Mouse (Mus musculus): ENCODE results near the gene Zkscan14. TPM values are rescaled to one million over a fixed set of nuclear protein-coding genes. Genes with fewer than 3 reads are reported as not detected.
"Not testable (repeated sequence)": the region's sequence is repeated elsewhere in the genome, so short reads cannot be mapped to it uniquely, and the experiment has no call there.

Zkscan14 gene
- polyA plus RNA-seq, 1 experiment from 2014 or later = 10.1 TPM

- H3K27me3 ChIP-seq (ENCODE audit: insufficient read depth, low read length) = no peaks in the 10 kb centered on the region
- no peak overlapping the region for H3K4me2 ChIP-seq (ENCODE audit: low read length)
- DNase-seq (ENCODE audit: low spot score) (no peak), ATAC-seq (replicated peaks; ENCODE audit: low FRiP score, low read depth) (no peak)
- WGBS = 68% methylated on average over 4 of the region's 4 CpGs
- TF ChIP-seq CTCF (IDR thresholded peaks at IDR 0.05; ENCODE audit: low read depth) = peak; percentile 49
- peaks cover 28% of the 10 kb centered on the region for H3K36me3 ChIP-seq (ENCODE audit: insufficient read depth, low read length)
- H3K27ac ChIP-seq = no peak overlapping the region
- no peak overlapping the region for H3K4me3 ChIP-seq (replicated peaks; ENCODE audit: low read depth, low read length)
- H3K4me1 ChIP-seq (replicated peaks; ENCODE audit: insufficient read depth, low read length) = no peaks in the 10 kb centered on the region
- no peaks in the 10 kb centered on the region for H3K9me3 ChIP-seq (replicated peaks; ENCODE audit: low read length)
- H3K9ac ChIP-seq (ENCODE audit: low read depth, low read length) = no peak overlapping the region
Observed at GRCm38 (mm10) chr5:145214679-145215078, 13.0 kb upstream of the Zkscan14 start.

- Histone ChIP-seq H3K4me2 (ENCODE audit: low read length) (no peak overlapping the region), H3K27ac (no peak overlapping the region), H3K36me3 (ENCODE audit: insufficient read depth, low read length) (peaks cover 24% of the 10 kb centered on the region), H3K4me3 (replicated peaks; ENCODE audit: low read depth, low read length) (no peak overlapping the region), H3K4me1 (replicated peaks; ENCODE audit: insufficient read depth, low read length) (no peaks in the 10 kb centered on the region), H3K9me3 (replicated peaks; ENCODE audit: low read length) (no peaks in the 10 kb centered on the region), H3K9ac (ENCODE audit: low read depth, low read length) (no peak overlapping the region), H3K27me3 (ENCODE audit: insufficient read depth, low read length) (no peaks in the 10 kb centered on the region)
- DNase-seq (ENCODE audit: low spot score) (no peak), ATAC-seq (replicated peaks; ENCODE audit: low FRiP score, low read depth) (no peak)
- 94% methylated on average over 3 of the region's 3 CpGs for WGBS
- no peak for TF ChIP-seq CTCF (IDR thresholded peaks at IDR 0.05; ENCODE audit: low read depth)
Observed at GRCm38 (mm10) chr5:145213505-145213904, 11.8 kb upstream of the Zkscan14 start.

- Histone ChIP-seq H3K27ac (no peak overlapping the region), H3K4me2 (ENCODE audit: low read length) (no peak overlapping the region), H3K9ac (ENCODE audit: low read depth, low read length) (no peak overlapping the region), H3K9me3 (replicated peaks; ENCODE audit: low read length) (no peaks in the 10 kb centered on the region), H3K36me3 (ENCODE audit: insufficient read depth, low read length) (peaks cover 20% of the 10 kb centered on the region), H3K27me3 (ENCODE audit: insufficient read depth, low read length) (no peaks in the 10 kb centered on the region), H3K4me3 (replicated peaks; ENCODE audit: low read depth, low read length) (no peak overlapping the region), H3K4me1 (replicated peaks; ENCODE audit: insufficient read depth, low read length) (no peaks in the 10 kb centered on the region)
- no peak for TF ChIP-seq CTCF (IDR thresholded peaks at IDR 0.05; ENCODE audit: low read depth)
- no peak for ATAC-seq (replicated peaks; ENCODE audit: low FRiP score, low read depth)
- DNase-seq (ENCODE audit: low spot score) = no peak
- WGBS = 87% methylated on average over 4 of the region's 4 CpGs
Observed at GRCm38 (mm10) chr5:145212216-145212615, 10.5 kb upstream of the Zkscan14 start.

GRCm38 (mm10) chr5:145211340-145211739 lies 9.7 kb upstream of the Zkscan14 start:
- peaks cover 20% of the 10 kb centered on the region for H3K36me3 ChIP-seq (ENCODE audit: insufficient read depth, low read length)
- WGBS = 93% methylated on average over 4 of the region's 4 CpGs
- H3K27ac ChIP-seq = no peak overlapping the region
- no peaks in the 10 kb centered on the region for H3K27me3 ChIP-seq (ENCODE audit: insufficient read depth, low read length)
- no peaks in the 10 kb centered on the region for H3K4me1 ChIP-seq (replicated peaks; ENCODE audit: insufficient read depth, low read length)
- no peak overlapping the region for H3K9ac ChIP-seq (ENCODE audit: low read depth, low read length)
- no peak for DNase-seq (ENCODE audit: low spot score)
- no peak for TF ChIP-seq CTCF (IDR thresholded peaks at IDR 0.05; ENCODE audit: low read depth)
- H3K4me2 ChIP-seq (ENCODE audit: low read length) = no peak overlapping the region
- H3K9me3 ChIP-seq (replicated peaks; ENCODE audit: low read length) = no peaks in the 10 kb centered on the region
- H3K4me3 ChIP-seq (replicated peaks; ENCODE audit: low read depth, low read length) = no peak overlapping the region
- no peak for ATAC-seq (replicated peaks; ENCODE audit: low FRiP score, low read depth)

- H3K27me3 ChIP-seq (ENCODE audit: insufficient read depth, low read length); H3K4me1 ChIP-seq (replicated peaks; ENCODE audit: insufficient read depth, low read length); H3K9ac ChIP-seq (ENCODE audit: low read depth, low read length); ATAC-seq (replicated peaks; ENCODE audit: low FRiP score, low read depth); H3K27ac ChIP-seq; DNase-seq (ENCODE audit: low spot score); H3K4me3 ChIP-seq (replicated peaks; ENCODE audit: low read depth, low read length); H3K4me2 ChIP-seq (ENCODE audit: low read length); H3K9me3 ChIP-seq (replicated peaks; ENCODE audit: low read length): not testable (repeated sequence)
- WGBS = 53% methylated on average over 11 of the region's 11 CpGs
- H3K36me3 ChIP-seq (ENCODE audit: insufficient read depth, low read length) = peaks cover 20% of the 10 kb centered on the region
Observed at GRCm38 (mm10) chr5:145208391-145208790, 6.7 kb upstream of the Zkscan14 start.

- 83% methylated on average over 5 of the region's 6 CpGs for WGBS
- Histone ChIP-seq H3K9me3 (replicated peaks; ENCODE audit: low read length) (no peaks in the 10 kb centered on the region), H3K27ac (no peak overlapping the region), H3K9ac (ENCODE audit: low read depth, low read length) (no peak overlapping the region), H3K36me3 (ENCODE audit: insufficient read depth, low read length) (peaks cover 17% of the 10 kb centered on the region), H3K4me1 (replicated peaks; ENCODE audit: insufficient read depth, low read length) (no peaks in the 10 kb centered on the region; the same call in 1 of the 2 replicates), H3K27me3 (ENCODE audit: insufficient read depth, low read length) (no peaks in the 10 kb centered on the region), H3K4me2 (ENCODE audit: low read length) (no peak overlapping the region), H3K4me3 (replicated peaks; ENCODE audit: low read depth, low read length) (no peak overlapping the region)
- no peak for TF ChIP-seq CTCF (IDR thresholded peaks at IDR 0.05; ENCODE audit: low read depth)
- DNase-seq (ENCODE audit: low spot score) (no peak), ATAC-seq (replicated peaks; ENCODE audit: low FRiP score, low read depth) (no peak)
Observed at GRCm38 (mm10) chr5:145207954-145208353, 6.3 kb upstream of the Zkscan14 start.

- no peaks in the 10 kb centered on the region for H3K9me3 ChIP-seq (replicated peaks; ENCODE audit: low read length)
- H3K4me3 ChIP-seq (replicated peaks; ENCODE audit: low read depth, low read length) = no peak overlapping the region
- DNase-seq (ENCODE audit: low spot score) (no peak), ATAC-seq (replicated peaks; ENCODE audit: low FRiP score, low read depth) (no peak)
- no peak overlapping the region for H3K27ac ChIP-seq
- 95% methylated on average over 6 of the region's 6 CpGs for WGBS
- no peaks in the 10 kb centered on the region; the same call in 1 of the 2 replicates for H3K4me1 ChIP-seq (replicated peaks; ENCODE audit: insufficient read depth, low read length)
- no peak overlapping the region for H3K9ac ChIP-seq (ENCODE audit: low read depth, low read length)
- peaks cover 14% of the 10 kb centered on the region for H3K36me3 ChIP-seq (ENCODE audit: insufficient read depth, low read length)
- no peaks in the 10 kb centered on the region for H3K27me3 ChIP-seq (ENCODE audit: insufficient read depth, low read length)
- TF ChIP-seq CTCF (IDR thresholded peaks at IDR 0.05; ENCODE audit: low read depth) = no peak
- no peak overlapping the region for H3K4me2 ChIP-seq (ENCODE audit: low read length)
Observed at GRCm38 (mm10) chr5:145207385-145207784, 5.7 kb upstream of the Zkscan14 start.

All from kidney, postnatal 0 days (tissue).